Mouse (Mus musculus) megakaryocyte, embryonic 14.5 days (primary cell): ENCODE measurements around the gene Tbl3.

Experiments used
- FLI1 ChIP-seq: IDR thresholded peaks from 2 replicates; pipeline ENCODE4 v1.6.1; 2012; ENCODE audit warnings: low read length, inconsistent platforms, mixed read lengths
- GATA1 ChIP-seq: IDR thresholded peaks from 3 replicates; pipeline ENCODE4 v1.6.1; 2012; ENCODE audit warnings: mixed read lengths, low read length, inconsistent platforms, borderline replicate concordance

DNA sequence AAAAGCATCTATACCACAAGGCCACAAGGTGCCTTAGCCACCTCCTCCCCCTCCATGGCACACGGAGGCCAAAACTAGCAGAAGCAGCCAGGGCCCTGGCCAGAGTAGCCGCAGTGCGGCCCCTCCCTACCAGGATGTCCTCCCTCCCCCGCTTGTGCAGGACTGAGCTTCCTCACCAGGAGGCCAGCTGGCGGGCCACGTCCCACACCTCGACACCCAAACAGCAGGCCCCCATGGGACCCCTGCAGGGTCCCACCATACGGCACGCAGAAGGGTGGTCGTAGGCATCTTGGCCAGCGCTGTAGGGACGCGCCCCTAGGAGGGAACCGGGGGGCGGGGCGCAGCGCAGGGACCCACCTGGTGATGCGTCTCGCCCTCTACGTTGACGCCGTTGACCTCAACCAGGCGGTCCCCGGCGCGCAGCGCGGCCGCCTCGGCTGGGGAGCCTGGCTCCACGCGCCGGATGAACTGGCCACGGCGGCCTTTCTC is 57.8 kb downstream of the Tbl3 start:
- TF ChIP-seq GATA1 (no peak), FLI1 (no peak)
